Mouse (Mus musculus): ENCODE measurements around the gene Mgat3.

- TF ChIP-seq CTCF (IDR thresholded peaks at IDR 0.05; ENCODE audit: insufficient read depth, low read length), result no peak
- no peak for TF ChIP-seq POLR2A (IDR thresholded peaks at IDR 0.05; ENCODE audit: borderline replicate concordance, extremely low read depth, low read depth, low read length)
Observed at GRCm38 (mm10) chr15:80146153-80146552, 27.4 kb upstream of the Mgat3 start.
